Mouse (Mus musculus): Measurements from ENCODE around the gene Rit1.
A peak's percentile ranks its signal among the peaks of the same experiment; 100 is the strongest.
"Not testable (repeated sequence)": the region's sequence is repeated elsewhere in the genome, so short reads cannot be mapped to it uniquely, and the experiment has no call there.

The Rit1 gene

DNA sequence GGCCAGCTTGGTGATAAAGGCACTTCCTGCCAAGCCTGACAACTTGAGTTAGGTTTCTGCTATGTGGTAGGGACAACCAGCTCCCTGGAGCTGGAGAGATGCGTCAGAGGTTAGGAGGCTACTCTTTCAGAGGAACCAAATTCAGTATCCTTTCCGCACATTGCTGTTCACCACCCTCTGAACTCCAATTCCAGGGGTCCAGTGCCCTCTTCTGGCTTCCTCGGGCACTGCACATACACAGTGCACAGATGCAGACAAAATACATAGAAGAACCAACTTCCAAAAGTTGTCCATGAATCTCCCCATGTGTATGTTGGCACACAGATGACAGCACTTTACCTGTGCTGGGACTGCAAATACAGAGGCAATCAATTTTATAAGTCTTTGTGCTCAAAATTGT, 22.0 kb downstream of the Rit1 start:
- peak; percentile 29 for DNase-seq (ENCODE audit: low read depth, low spot score)

DNA sequence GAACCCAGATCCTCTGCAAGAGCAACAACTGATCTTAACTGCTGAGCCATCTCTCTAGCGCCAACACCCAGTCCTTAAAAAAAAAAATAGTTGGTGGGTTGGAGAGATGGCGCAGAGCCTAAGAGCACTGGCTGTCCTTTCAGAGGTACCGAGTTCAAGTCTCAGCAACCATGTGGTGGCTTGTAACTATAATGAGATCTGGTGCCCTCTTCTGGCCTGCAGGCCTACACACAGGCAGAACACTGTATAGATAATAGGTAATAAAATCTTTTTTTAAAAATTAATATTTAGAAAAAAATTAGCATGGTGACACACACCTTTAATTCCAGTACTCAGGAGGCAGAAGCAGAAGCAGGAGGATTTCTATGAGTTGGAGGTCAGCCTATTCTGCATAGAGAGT, 23.5 kb downstream of the Rit1 start:
- DNase-seq (ENCODE audit: low read depth, low spot score) = no peak

DNA sequence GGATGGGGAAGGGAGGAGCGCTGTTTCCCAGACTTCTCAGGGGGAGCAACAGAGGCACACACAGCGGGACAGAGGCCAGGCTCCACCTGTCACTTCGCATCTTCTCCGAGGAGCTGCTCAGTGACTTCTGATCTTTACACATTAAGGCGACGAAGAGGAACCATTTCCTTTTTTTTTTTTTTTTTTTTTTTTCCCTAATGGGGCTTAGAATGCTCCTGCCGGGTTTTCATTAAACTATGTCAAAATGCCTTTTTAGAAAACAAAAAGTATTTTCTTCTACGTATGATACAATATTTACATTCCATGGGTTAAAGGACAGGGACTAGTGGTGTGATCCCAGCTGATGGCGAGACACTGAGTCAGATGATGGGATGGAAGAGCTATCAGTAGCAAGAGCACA, 28.9 kb downstream of the Rit1 start:
- DNase-seq (ENCODE audit: low read depth, low spot score) = no peak

DNA sequence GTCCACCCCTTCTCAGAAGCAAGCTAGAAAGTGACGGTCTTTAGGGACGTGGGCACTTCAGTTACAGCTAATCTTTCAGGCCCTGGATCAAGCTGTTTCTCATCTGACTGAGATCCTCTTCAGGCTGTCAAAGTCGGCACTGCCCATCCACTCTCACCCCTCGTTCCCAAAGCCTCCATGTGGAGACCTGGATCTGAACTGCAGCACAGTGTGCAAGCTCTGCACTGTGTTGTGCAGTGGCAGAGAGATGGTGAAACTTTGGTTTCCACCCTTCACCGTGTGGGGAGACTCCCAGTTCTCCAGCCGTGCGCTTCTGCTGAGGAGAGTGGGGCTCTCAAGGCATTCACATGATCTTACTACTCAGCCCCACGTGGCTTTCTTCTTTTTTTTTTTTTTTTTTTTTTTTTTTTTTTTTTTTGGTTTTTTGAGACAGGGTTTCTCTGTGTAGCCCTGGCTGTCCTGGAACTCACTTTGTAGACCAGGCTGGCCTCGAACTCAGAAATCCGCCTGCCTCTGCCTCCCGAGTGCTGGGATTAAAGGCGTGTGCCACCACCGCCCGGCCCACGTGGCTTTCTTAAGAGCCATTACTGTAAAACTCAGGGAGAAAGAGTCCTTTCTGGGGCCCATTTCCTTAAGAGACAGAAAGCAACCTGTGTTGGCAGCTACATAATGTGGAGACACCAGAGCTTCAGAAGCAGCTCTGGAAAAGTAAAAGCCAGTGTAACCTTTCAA, 29.7 kb downstream of the Rit1 start:
- DNase-seq (ENCODE audit: low read depth, low spot score) = no peak

DNA sequence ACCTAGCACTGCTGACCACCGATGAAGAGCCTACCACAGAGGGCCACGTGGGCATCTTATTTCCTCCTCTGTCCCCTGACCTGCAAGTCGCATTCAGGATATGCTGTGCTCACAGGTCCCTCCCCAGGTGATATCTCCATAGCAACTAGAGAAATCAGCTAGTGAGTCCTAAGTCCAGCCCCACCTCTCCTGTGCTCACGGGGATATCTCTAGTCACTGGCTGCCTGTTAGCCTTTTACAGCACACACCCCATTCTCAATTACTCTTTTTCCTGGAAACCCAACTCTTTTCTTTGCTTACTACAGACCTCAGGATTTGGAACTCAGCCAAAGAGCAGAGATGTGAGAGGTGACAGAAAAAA, 30.2 kb downstream of the Rit1 start:
- DNase-seq (ENCODE audit: low read depth, low spot score) = no peak

DNA sequence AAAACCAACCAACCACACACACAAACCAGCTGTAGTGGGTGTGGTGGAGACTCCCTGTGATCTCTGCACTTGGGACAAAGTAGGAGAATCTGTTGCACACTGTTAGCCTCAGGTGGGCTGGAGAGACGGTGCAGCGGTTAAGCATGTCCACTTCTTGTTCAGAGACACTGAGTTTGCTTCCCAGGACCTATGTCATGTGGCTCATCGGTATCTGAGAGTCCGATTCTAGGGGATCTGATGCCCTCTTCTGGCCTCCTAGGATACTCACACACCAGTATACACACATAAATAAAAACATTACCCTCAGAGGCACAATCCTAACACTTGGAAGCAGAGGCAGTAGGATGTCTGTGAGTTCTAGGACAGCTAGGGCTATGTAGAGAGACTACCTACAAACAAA, 37.6 kb downstream of the Rit1 start:
- DNase-seq (ENCODE audit: low read depth, low spot score) = no peak

DNA sequence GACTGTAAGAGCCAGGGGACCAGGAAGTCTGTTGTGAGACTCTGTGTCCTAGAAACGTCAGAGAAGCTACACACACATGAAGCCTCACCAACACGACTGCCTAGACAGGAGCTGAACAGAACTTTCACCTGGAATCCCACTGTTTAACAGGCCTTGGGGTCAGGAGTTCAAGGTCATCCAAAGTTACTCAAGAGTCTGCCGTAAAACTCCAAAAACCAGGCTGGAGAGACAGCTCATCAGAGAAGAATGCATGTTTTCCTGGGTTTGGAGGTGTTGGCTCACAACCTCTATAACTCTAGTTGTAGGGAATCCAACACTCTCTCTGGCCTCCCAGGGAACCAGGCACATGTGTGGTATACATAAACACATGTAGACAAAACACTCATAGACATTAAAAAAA, 38.9 kb downstream of the Rit1 start:
- DNase-seq (ENCODE audit: low read depth, low spot score) = no peak

DNA sequence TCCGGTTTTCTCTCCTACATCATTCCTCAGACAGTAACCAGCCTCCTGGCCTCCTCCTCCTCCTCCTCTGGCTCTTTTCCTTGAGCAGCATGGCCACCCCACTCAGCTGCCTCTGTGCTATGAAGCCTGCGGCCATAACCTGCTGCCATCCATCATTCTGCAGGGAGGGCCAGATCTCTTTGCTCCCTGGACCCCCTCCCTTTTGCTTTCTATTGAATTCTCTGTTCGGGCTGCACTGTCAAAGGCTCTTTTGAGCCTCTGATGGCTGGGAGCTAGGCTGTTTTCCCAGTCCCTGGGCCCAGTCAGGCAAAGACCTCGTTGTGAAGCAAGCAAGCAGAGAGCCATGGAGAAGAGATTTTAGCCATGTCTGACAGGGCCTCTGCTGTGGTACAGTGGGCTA, 39.6 kb downstream of the Rit1 start:
- DNase-seq (ENCODE audit: low read depth, low spot score) = no peak

DNA sequence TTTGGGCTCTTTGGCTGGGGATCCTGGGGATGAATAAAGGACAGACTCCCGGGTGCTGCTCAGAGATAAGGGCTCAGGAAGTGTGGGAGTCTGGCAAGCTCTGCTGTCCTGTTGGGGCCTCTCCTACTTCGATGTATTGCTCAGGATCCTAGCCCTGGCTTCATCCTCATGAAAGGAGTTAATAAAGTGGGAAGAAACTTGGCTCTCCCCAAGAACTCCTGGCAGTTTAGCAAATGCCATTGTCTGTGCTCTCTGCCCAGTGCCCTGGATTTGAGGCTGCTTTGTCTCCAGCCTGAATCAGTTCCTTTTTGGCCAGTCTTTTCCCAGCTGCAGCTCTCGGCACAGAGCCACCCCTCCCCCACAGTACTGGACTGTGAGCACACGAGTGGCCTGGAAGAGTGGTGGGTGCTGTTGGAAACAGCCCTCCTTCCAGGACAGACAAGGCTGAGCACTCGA, 41.4 kb downstream of the Rit1 start:
- DNase-seq (ENCODE audit: low read depth, low spot score) = no peak

DNA sequence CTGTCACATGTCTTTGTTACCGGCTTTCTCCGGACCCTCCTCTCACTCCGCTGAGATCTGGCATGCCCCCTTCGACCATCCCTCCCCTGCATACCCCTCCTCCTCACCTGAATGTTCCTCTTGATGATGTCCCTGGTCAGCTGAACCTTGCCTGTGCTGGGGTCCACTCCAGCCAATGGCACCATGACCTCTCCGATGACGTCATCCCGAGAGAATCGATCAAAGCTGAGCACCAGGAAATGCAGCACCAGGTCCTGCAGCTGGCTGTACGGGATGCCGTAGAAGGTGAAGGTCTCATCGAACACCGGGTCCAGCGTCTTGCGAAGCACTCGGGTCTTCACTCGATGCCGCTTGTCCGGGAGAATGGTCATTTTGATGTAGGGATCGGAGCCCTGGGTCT, 45.0 kb downstream of the Rit1 start:
- DNase-seq (ENCODE audit: low read depth, low spot score) = no peak

DNA sequence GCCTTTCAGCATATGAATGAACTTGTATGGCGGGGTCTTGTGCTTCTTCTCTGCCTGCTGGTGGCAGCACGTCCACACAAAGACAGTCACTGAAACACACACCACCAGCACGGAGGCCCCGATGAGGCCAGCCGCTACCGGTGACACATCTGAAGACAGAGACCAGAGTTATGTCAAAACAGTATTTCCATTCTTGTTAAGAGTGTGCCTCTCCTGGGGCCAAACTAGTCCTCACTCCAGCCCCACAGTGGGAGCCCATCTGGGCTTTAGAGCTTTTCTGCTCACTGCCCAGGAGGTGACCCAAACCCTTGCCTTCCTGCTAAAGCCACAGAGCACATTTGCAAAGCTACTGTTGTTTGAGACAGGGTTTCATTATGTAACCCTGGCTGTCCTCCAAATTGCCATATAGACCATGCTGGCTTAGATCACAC, 45.8 kb downstream of the Rit1 start:
- DNase-seq (ENCODE audit: low read depth, low spot score) = no peak

DNA sequence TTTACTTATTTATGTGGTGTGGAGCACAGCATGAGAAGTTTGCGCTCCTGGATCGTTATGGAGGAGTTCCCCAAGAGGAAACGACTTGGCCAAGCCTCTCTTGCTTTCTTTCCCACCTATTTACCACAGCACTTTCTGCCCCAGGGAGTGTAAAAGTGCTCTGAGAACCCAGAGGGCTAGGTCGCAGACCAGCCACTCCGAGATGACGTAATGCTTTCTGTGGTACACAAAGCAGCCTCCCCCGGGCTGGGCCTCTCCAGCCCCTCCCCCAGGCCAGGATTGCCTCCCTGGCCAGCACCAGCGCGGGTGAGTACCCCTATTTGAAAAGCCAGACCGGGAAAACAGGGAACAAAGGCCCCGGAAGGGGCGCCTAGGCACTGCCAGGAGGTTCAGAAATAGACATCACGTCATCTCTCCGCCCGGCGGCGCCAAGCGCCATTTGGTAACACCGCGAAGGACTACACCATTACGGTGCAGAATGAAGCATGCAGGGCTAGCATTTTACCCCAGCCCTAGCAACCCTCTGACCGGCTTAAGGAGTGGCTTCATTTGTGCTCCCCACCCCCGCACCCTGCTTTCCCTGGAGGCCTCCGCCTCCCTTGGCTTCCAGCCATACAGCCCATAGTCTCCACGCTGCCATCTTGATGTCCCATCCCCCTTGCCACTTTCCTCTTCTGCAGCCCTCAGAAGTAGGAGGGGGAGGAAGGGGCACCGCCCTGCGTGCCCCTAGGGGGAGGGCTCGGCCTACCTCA, 54.7 kb downstream of the Rit1 start:
- not testable (repeated sequence) for DNase-seq (ENCODE audit: low read depth, low spot score)

DNA sequence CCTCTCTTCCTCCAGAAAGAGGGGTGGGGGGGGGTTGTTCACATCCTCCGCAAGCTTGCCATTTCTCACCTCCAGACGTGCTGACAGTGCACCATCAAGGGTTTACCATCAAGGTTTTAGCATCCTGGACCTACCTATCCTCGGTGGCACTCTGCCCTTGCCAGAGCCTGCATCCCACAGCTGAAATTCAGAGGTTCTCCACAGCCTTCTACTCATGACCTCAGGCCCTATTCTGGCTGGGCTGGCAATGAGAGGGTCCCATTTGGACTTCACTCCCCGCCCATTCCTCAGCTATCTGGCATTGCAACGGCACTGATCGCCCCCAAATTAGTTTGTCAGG, 55.3 kb downstream of the Rit1 start:
- DNase-seq (ENCODE audit: low read depth, low spot score) = not testable (repeated sequence)

DNA sequence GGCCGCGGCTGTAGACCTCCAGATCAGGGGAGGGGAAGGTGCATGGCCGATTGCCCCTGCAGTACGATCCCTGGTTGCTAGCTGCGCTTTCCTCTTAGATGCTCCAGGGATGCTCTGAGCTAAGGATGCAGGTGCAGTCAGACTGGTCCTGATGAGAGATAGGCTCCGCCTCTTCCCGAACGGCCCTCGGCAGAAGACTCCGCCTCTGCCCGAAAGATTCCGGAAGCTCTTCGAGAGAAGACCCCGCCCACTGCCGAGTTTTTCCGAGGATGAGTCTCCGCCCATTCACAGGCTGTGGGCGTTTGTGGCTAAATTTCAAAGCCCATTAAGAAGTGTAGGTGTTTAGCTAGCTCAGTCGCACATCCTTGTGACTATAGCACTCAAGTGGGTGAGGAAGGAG, 55.8 kb downstream of the Rit1 start:
- peak; percentile 60 for DNase-seq (ENCODE audit: low read depth, low spot score)

DNA sequence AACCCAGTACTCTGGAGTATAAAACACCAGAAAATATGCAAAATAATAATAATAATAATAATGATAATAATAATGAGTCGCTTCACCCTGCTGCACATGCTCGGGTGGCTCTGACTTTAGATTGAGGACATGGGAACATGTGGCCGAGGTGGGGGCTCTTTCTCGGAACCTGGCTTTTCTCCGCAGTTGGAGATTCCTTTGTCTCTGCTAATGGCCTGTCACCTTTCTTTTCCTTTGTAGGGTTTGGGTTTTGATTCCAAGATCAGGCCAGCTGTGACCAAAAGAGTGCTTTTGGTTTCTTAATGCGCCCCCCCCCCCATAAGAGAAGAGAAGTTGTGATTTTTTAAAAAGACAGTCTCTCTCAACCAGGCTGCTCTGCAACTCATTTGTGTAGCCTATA, 56.5 kb downstream of the Rit1 start:
- not testable (repeated sequence) for DNase-seq (ENCODE audit: low read depth, low spot score)

DNA sequence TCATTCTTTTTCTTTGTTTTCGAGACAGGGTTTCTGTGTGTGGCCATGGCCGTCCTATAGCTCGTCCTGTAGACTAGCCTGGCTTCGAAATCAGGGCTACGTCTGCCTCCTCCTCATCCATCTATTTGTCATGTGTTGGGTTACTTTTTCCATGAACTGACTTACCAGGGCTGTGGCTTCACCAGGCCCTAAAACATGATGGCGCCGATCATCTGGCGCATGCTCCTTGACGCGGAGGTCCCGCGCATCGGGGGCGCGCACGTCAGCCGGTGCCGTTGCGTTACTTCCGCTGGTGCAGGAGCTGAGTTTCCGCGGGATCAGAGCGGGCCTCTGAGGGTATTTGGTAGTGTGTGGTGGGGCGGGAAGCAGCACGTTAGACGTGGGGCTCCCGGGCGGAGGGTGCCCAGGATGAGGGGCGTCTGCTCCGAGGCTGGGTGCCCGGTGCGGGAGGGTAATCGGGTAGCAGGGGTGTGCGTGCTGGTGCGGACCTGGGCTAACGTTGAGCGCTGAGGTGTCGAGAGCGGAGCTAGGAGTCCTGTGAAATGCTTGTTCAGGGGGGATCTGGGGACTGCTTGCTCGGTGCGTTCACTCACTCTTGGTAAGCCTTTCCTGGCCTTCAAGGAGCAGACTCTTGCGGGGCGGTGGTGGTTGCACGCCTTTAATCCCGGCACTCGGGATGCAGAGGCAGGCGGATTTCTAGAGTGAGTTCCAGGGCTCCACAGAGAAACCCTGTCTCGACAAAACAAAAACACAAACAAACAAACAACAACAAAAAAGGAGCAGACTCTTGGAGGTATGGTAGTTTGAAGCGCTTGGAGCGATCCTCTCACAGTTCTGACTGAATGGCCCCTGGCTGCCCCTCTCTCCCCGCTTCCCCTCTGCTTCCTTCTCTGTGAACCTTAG, 58.6 kb downstream of the Rit1 start, which contains the start of gene Syt11:
TSS of gene Syt11 (minus strand) at position 226 of the 903 bp plus-strand sequence.
- DNase-seq (ENCODE audit: low read depth, low spot score) = peak; percentile 12
